Mouse (Mus musculus): ENCODE results near the gene Corin. TPM values are rescaled to one million over a fixed set of nuclear protein-coding genes. Genes with fewer than 3 reads are reported as not detected.

The Corin gene
- 1 to 10 TPM in 1 of 2 experiments, under 1 TPM in 1; 0.71 to 1.3 TPM for total RNA-seq (2021)
- long read RNA-seq, experiment 1, result 0 reads
- long read RNA-seq, experiment 2, result 0 reads

- no peak for DNase-seq (ENCODE audit: low spot score in 2 of 2)
Observed at GRCm38 (mm10) chr5:72503531-72504523, at the start of gene Corin. TSS of gene Corin (minus strand) at chr5:72504473.

GRCm38 (mm10) chr5:72551209-72551608 lies 46.9 kb upstream of the Corin start:
- no peak for DNase-seq (ENCODE audit: low spot score in 2 of 2)

- no peak for DNase-seq (ENCODE audit: low spot score in 2 of 2)
Observed at GRCm38 (mm10) chr5:72528896-72529295, 24.6 kb upstream of the Corin start.

- no peak for DNase-seq (ENCODE audit: low spot score in 2 of 2)
Observed at GRCm38 (mm10) chr5:72513808-72514207, 9.5 kb upstream of the Corin start.

GRCm38 (mm10) chr5:72505740-72506139 lies 1.5 kb upstream of the Corin start:
- no peak for DNase-seq (ENCODE audit: low spot score in 2 of 2)

GRCm38 (mm10) chr5:72502778-72503177 lies 1.5 kb downstream of the Corin start:
- no peak for DNase-seq (ENCODE audit: low spot score in 2 of 2)

- DNase-seq (ENCODE audit: low spot score in 2 of 2), result no peak
Observed at GRCm38 (mm10) chr5:72501763-72502162, 2.5 kb downstream of the Corin start.

GRCm38 (mm10) chr5:72498271-72498670 lies 6.0 kb downstream of the Corin start:
- no peak for DNase-seq (ENCODE audit: low spot score in 2 of 2)

GRCm38 (mm10) chr5:72496756-72497155 lies 7.5 kb downstream of the Corin start:
- DNase-seq (ENCODE audit: low spot score in 2 of 2), result no peak

- no peak for DNase-seq (ENCODE audit: low spot score in 2 of 2)
Observed at GRCm38 (mm10) chr5:72493906-72494305, 10.4 kb downstream of the Corin start.

- DNase-seq (ENCODE audit: low spot score in 2 of 2), result no peak
Observed at GRCm38 (mm10) chr5:72491232-72491631, 13.0 kb downstream of the Corin start.

- no peak for DNase-seq (ENCODE audit: low spot score in 2 of 2)
Observed at GRCm38 (mm10) chr5:72480456-72480855, 23.8 kb downstream of the Corin start.

- DNase-seq (ENCODE audit: low spot score in 2 of 2), result no peak
Observed at GRCm38 (mm10) chr5:72472317-72473009, 31.8 kb downstream of the Corin start.

GRCm38 (mm10) chr5:72471746-72472145 lies 32.5 kb downstream of the Corin start:
- no peak for DNase-seq (ENCODE audit: low spot score in 2 of 2)

GRCm38 (mm10) chr5:72464932-72465331 lies 39.3 kb downstream of the Corin start:
- DNase-seq (ENCODE audit: low spot score in 2 of 2), result no peak

GRCm38 (mm10) chr5:72459374-72460112 lies 44.7 kb downstream of the Corin start:
- DNase-seq (ENCODE audit: low spot score in 2 of 2), result no peak

GRCm38 (mm10) chr5:72453690-72454089 lies 50.6 kb downstream of the Corin start:
- DNase-seq (ENCODE audit: low spot score in 2 of 2), result no peak

- no peak for DNase-seq (ENCODE audit: low spot score in 2 of 2)
Observed at GRCm38 (mm10) chr5:72453176-72453575, 51.1 kb downstream of the Corin start.

GRCm38 (mm10) chr5:72452750-72453149 lies 51.5 kb downstream of the Corin start:
- no peak for DNase-seq (ENCODE audit: low spot score in 2 of 2)

GRCm38 (mm10) chr5:72448846-72449245 lies 55.4 kb downstream of the Corin start:
- DNase-seq (ENCODE audit: low spot score in 2 of 2), result no peak

GRCm38 (mm10) chr5:72446104-72446503 lies 58.2 kb downstream of the Corin start:
- no peak for DNase-seq (ENCODE audit: low spot score in 2 of 2)
